ENCODE assay signal across 16 mouse cellular contexts in the genomic region with DNA sequence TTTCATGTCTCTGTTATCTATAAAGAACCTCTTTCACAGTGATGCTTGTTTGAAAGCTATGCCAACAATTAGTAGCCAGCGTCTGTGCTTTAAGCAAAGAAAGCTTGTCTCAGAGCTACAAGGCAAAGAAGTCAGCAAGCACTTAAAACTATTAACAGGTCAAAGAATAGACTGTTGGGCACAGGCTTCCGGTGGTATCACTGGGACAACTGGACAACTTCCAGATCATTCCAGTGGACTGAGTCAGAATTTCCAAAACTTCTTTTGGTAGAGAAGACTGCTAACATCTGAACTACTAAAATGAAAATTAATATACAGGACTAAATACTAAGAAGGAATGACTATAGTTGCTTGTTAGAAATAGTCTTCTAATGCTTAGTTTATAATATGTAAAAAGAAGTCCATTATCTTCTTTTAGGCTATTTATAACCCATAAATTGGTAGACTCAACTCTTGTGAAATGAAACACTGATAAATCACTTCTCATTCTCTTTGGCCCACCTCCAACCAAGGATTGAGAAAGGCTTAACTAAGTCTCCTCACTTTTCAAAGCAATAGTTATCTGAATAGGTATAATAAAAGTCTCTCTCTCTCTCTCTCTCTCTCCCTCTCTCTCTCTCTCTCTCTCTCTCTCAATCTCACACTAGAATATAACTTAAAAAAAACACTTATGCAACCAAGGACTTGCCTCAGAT.
A peak's percentile ranks its signal among the peaks of the same experiment; 100 is the strongest.
DNase-seq lines count a peak whose midpoint lies in the region; ATAC-seq and TF ChIP-seq lines count a peak whose summit lies in the region.
"Had no signal": no experiment of that assay in that cellular context is flagged by ENCODE, and none has a peak within 500 bp of the region (broad histone marks: within the 10 kb centered on the region; RNA-seq: fewer than 3 reads in every experiment).

No protein-coding gene starts in this region.

- no peak for TF ChIP-seq EP300 in heart, adult 2 months (IDR thresholded peaks at IDR 0.05; ENCODE audit: insufficient read depth, low read depth, low read length)

- H3K4me3 ChIP-seq in kidney, embryonic 15.5 days (replicated peaks), result no peak overlapping the region
- H3K4me3 ChIP-seq in heart, adult 2 months, result no peak overlapping the region
- no peak overlapping the region for H3K4me3 ChIP-seq in forebrain, embryonic 10.5 days
- H3K4me3 ChIP-seq: embryonic facial prominence, embryonic 13.5 days; hindbrain, embryonic 15.5 days; liver, embryonic 13.5 days; midbrain, embryonic 12.5 days; neural tube, embryonic 12.5 days; stomach, embryonic 15.5 days had no signal

- WGBS in kidney, embryonic 15.5 days, result 73% methylated on average over 2 of the region's 2 CpGs
- 13% methylated on average over 2 of the region's 2 CpGs for WGBS in heart, adult 2 months
- 95% methylated on average over 2 of the region's 2 CpGs for WGBS in forebrain, embryonic 10.5 days

- no peak for TF ChIP-seq CTCF in heart, adult 2 months (IDR thresholded peaks at IDR 0.05)

- no peak overlapping the region for H3K9ac ChIP-seq in kidney, embryonic 15.5 days
- no peak overlapping the region for H3K9ac ChIP-seq in heart, adult 2 months (ENCODE audit: low read depth, low read length)
- H3K9ac ChIP-seq: embryonic facial prominence, embryonic 13.5 days; hindbrain, embryonic 15.5 days; liver, embryonic 13.5 days; midbrain, embryonic 12.5 days; neural tube, embryonic 12.5 days; stomach, embryonic 15.5 days had no signal

- intact Hi-C loops in heart, adult 2 months (cut with DNase I), result no loop called here
- intact Hi-C loops in left cerebral cortex, postnatal 4 days (cut with DNase I), result no loop called here

- H3K4me1 ChIP-seq in kidney, embryonic 15.5 days, result no peaks in the 10 kb centered on the region
- peaks cover 3% of the 10 kb centered on the region for H3K4me1 ChIP-seq in heart, adult 2 months (ENCODE audit: control insufficient read depth, insufficient read depth, low read length)
- H3K4me1 ChIP-seq in forebrain, embryonic 10.5 days, result no peaks in the 10 kb centered on the region
- H3K4me1 ChIP-seq: embryonic facial prominence, embryonic 13.5 days; hindbrain, embryonic 15.5 days; midbrain, embryonic 12.5 days; neural tube, embryonic 12.5 days; stomach, embryonic 15.5 days had no signal

- no peak overlapping the region for H3K4me2 ChIP-seq in kidney, embryonic 15.5 days
- H3K4me2 ChIP-seq: embryonic facial prominence, embryonic 13.5 days; hindbrain, embryonic 15.5 days; liver, embryonic 13.5 days; midbrain, embryonic 12.5 days; neural tube, embryonic 12.5 days; stomach, embryonic 15.5 days had no signal

- no peaks in the 10 kb centered on the region for H3K36me3 ChIP-seq in kidney, embryonic 15.5 days
- peaks cover 5% of the 10 kb centered on the region for H3K36me3 ChIP-seq in heart, adult 2 months (ENCODE audit: control insufficient read depth, insufficient read depth, low read length)
- H3K36me3 ChIP-seq in forebrain, embryonic 10.5 days (replicated peaks), result 0 out of 2 replicates have a peak, but pooled peaks cover 4% of the 10 kb centered on the region
- H3K36me3 ChIP-seq: embryonic facial prominence, embryonic 13.5 days; hindbrain, embryonic 15.5 days; liver, embryonic 13.5 days; midbrain, embryonic 12.5 days; neural tube, embryonic 12.5 days; stomach, embryonic 15.5 days had no signal

- DNase-seq in kidney, adult 9 months, result peak; percentile 11
- peak; percentile 90 for DNase-seq in NIH3T3 (ENCODE audit: low read depth)
- peak in 1 of 2 experiments; percentile 25 for DNase-seq in heart, adult 2 months
- DNase-seq in lung, postnatal 10 days, result peak; percentile 56
- DNase-seq in forebrain, embryonic 10.5 days (ENCODE audit: extremely low spot score, low spot score), result no peak
- no peak for DNase-seq in cerebellum, postnatal 4 days (ENCODE audit: low spot score in 2 of 2)
- DNase-seq in left cerebral cortex, postnatal 4 days, result no peak
- DNase-seq: cerebellum, adult 8-10 months; liver, embryonic 13.5 days; right cerebral cortex, adult 18-20 months had no signal

- no peak for ATAC-seq in kidney, embryonic 15.5 days (replicated peaks; ENCODE audit: low FRiP score)

- TF ChIP-seq POLR2A in heart, adult 2 months (IDR thresholded peaks at IDR 0.05; ENCODE audit: insufficient read depth, low read depth, low read length), result no peak

- H3K27me3 ChIP-seq in kidney, embryonic 15.5 days, result no peaks in the 10 kb centered on the region
- no peaks in the 10 kb centered on the region for H3K27me3 ChIP-seq in heart, adult 2 months (ENCODE audit: control insufficient read depth, insufficient read depth, low read length)
- H3K27me3 ChIP-seq in forebrain, embryonic 10.5 days (ENCODE audit: poor library complexity, severe bottlenecking), result no peaks in the 10 kb centered on the region
- H3K27me3 ChIP-seq: embryonic facial prominence, embryonic 13.5 days; hindbrain, embryonic 15.5 days; liver, embryonic 13.5 days; midbrain, embryonic 12.5 days; neural tube, embryonic 12.5 days; stomach, embryonic 15.5 days had no signal

- no peaks in the 10 kb centered on the region for H3K79me2 ChIP-seq in heart, adult 2 months (replicated peaks; ENCODE audit: control insufficient read depth, insufficient read depth, low read length)

- H3K27ac ChIP-seq in kidney, embryonic 15.5 days, result no peak overlapping the region
- H3K27ac ChIP-seq in heart, adult 2 months, result peak overlapping the region; percentile 76
- H3K27ac ChIP-seq in forebrain, embryonic 10.5 days, result no peak overlapping the region
- H3K27ac ChIP-seq: embryonic facial prominence, embryonic 13.5 days; hindbrain, embryonic 15.5 days; liver, embryonic 13.5 days; midbrain, embryonic 12.5 days; neural tube, embryonic 12.5 days; stomach, embryonic 15.5 days had no signal

- no peaks in the 10 kb centered on the region for H3K9me3 ChIP-seq in kidney, embryonic 15.5 days (replicated peaks)
- H3K9me3 ChIP-seq in forebrain, embryonic 10.5 days, result no peaks in the 10 kb centered on the region
- H3K9me3 ChIP-seq: embryonic facial prominence, embryonic 13.5 days; hindbrain, embryonic 15.5 days; liver, embryonic 13.5 days; midbrain, embryonic 12.5 days; neural tube, embryonic 12.5 days; stomach, embryonic 15.5 days had no signal

Comparison
In these comparisons a context has a peak if more than half of its experiments do, and no peak if none do; other contexts are left out.
1. DNase-seq: peak in kidney, adult 9 months (single experiment), NIH3T3 (single experiment) and lung, postnatal 10 days (single experiment); none in forebrain, embryonic 10.5 days (single experiment), cerebellum, postnatal 4 days (0 of 2) and left cerebral cortex, postnatal 4 days (single experiment).